Mouse (Mus musculus): ENCODE results near the gene Tpgs1. TPM values are rescaled to one million over a fixed set of nuclear protein-coding genes. Genes with fewer than 3 reads are reported as not detected.

The Tpgs1 gene
- polyA plus RNA-seq, 1 experiment from 2014 or later = 65.6 TPM

DNA sequence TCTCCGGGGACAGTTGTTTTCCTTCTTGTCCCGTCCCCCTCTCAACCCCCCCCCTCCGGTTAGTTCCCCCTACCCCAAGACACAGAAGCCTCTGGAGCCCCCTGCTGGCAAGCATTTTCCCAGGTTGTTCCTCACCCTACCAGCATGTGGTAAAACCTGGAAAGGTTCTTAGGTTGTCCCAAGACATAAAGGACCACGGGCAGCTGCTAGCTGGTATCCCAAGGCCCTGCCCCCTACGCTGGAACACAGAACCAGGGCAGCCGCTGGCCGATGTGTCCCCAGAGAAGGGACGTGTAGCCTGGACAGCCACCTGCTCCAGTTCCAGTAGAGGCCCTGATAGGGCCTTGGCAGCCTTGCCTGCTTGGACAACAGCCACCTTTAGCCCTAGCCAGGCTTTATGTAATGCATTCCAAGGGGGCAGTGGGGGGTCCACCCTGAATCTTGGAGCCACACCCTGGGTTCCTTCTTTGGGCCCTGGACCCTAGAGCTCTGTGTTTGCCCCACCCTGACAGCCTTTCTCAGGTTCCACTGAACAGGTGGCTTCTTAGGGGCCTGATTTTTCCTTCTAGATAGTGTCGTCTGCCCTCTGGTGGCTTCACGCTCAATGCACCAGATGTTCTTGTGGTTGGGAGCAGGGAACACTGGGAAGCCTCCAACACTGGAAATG, 13.9 kb downstream of the Tpgs1 start:
- WGBS = 9% methylated on average over 10 of the region's 10 CpGs
- peaks cover 11% of the 10 kb centered on the region for H3K36me3 ChIP-seq (replicated peaks; ENCODE audit: control insufficient read depth, insufficient read depth, low read depth, low read length)
- DNase-seq (ENCODE audit: low spot score) = peak; percentile 80
- H3K9ac ChIP-seq (replicated peaks; ENCODE audit: low read length) = peak overlapping the region; percentile 83
- peaks cover 6% of the 10 kb centered on the region for H3K4me1 ChIP-seq (ENCODE audit: control insufficient read depth, insufficient read depth, low read length)
- no peaks in the 10 kb centered on the region for H3K27me3 ChIP-seq (ENCODE audit: control insufficient read depth, insufficient read depth, low read length)
- H3K4me2 ChIP-seq (ENCODE audit: low read depth, low read length) = peak overlapping the region; percentile 57
- no peaks in the 10 kb centered on the region for H3K9me3 ChIP-seq (replicated peaks; ENCODE audit: control insufficient read depth, low read length)
- no peak overlapping the region for H3K27ac ChIP-seq (replicated peaks; ENCODE audit: low read depth, low read length)
- ATAC-seq (replicated peaks; ENCODE audit: insufficient number of reproducible peaks, low FRiP score, low TSS enrichment, low read depth) = no peak
- peak overlapping the region; percentile 89 for H3K4me3 ChIP-seq (ENCODE audit: low read depth, low read length)

DNA sequence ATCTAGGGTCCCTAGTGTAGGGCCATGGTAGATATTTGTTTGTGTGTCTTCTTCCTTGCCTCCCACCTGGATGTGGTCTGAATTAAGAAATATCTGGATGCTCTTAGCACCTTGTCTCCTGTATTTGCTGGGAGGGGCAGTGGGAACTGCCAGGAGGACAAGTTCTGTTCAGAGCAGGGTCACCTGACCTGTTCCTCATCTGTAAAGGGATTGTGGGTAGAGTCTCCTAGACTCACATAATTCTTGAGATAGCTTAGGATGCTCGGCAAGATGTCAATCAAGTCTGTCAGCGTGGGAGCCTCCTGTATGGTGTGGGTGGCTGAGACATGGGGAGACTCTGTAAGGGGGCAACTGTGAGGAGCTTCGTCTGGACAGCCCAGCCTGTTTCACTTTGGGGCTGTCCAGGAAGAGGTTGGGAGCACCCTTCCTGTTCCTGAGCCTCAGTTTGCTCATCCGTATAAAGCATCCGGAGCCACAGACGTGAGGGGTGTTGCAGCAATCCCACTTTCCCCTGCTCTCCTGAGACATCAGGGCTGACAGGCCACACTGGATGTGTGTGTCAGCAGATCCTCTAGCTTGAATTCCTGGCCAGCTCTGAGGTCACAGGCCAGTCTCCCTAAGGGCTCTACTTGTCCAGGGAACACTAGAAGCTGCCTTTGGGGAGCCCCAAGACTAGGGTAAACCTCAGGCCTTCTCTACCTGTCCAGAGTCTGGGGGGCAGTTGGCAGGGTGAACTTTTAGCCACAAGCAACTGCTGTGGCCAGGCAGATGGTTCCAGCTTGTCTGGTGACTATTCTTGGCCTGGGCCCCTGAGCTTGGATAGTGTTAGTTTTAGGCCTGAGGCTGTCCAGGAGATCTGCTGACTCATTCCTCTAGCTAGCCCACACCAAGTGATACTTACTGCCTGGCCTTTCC, 14.8 kb downstream of the Tpgs1 start:
- H3K4me1 ChIP-seq (ENCODE audit: control insufficient read depth, insufficient read depth, low read length) = peaks cover 6% of the 10 kb centered on the region
- H3K27me3 ChIP-seq (ENCODE audit: control insufficient read depth, insufficient read depth, low read length) = no peaks in the 10 kb centered on the region
- 92% methylated on average over 6 of the region's 6 CpGs for WGBS
- H3K4me3 ChIP-seq (ENCODE audit: low read depth, low read length) = no peak overlapping the region
- ATAC-seq (replicated peaks; ENCODE audit: insufficient number of reproducible peaks, low FRiP score, low TSS enrichment, low read depth) (no peak), DNase-seq (ENCODE audit: low spot score) (no peak)
- H3K4me2 ChIP-seq (ENCODE audit: low read depth, low read length) = peak overlapping the region; percentile 57; the same call in 1 of the 2 replicates
- no peaks in the 10 kb centered on the region for H3K9me3 ChIP-seq (replicated peaks; ENCODE audit: control insufficient read depth, low read length)
- 0 out of 2 replicates have a peak overlapping the region, but pooled peaks have one; percentile 5 for H3K9ac ChIP-seq (replicated peaks; ENCODE audit: low read length)
- H3K27ac ChIP-seq (replicated peaks; ENCODE audit: low read depth, low read length) = no peak overlapping the region
- peaks cover 17% of the 10 kb centered on the region for H3K36me3 ChIP-seq (replicated peaks; ENCODE audit: control insufficient read depth, insufficient read depth, low read depth, low read length)

DNA sequence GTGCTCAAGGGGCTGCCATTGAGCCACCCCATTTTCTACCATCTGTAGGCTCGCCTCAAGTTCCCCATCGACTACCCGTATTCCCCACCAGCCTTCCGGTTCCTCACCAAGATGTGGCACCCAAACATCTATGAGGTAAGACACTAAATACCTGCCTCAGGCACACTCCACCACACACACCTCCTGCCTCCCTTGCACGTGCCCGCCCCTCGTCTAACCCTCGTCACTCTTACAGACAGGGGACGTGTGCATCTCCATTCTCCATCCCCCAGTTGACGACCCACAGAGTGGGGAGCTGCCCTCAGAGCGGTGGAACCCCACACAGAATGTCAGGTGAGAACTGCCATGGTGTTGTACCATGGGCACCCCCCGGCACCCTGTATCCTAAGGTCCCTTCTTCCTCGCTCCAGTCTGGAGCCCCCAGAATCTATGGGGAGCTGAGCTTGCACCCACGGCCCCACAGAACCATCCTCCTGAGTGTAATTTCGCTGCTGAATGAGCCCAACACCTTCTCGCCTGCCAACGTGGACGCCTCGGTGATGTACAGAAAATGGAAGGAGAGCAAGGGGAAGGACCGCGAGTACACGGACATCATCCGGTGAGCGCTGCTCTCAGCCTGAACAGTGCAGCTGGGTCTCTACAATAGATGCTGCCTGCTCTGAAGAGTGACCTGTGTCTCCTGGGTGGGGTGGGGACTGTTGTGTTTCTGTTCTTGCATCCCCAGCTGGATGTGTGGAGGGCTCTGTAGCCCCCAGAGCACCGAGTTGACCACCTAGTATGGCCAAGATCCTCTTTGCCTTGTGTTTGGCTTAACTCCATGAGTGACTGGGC, 15.8 kb downstream of the Tpgs1 start:
- ATAC-seq (replicated peaks; ENCODE audit: insufficient number of reproducible peaks, low FRiP score, low TSS enrichment, low read depth) = no peak
- Histone ChIP-seq H3K9ac (replicated peaks; ENCODE audit: low read length) (no peak overlapping the region), H3K36me3 (replicated peaks; ENCODE audit: control insufficient read depth, insufficient read depth, low read depth, low read length) (peaks cover 21% of the 10 kb centered on the region), H3K4me2 (ENCODE audit: low read depth, low read length) (no peak overlapping the region), H3K27me3 (ENCODE audit: control insufficient read depth, insufficient read depth, low read length) (no peaks in the 10 kb centered on the region), H3K9me3 (replicated peaks; ENCODE audit: control insufficient read depth, low read length) (no peaks in the 10 kb centered on the region), H3K4me3 (ENCODE audit: low read depth, low read length) (no peak overlapping the region), H3K4me1 (ENCODE audit: control insufficient read depth, insufficient read depth, low read length) (peaks cover 6% of the 10 kb centered on the region), H3K27ac (replicated peaks; ENCODE audit: low read depth, low read length) (no peak overlapping the region)
- no peak for DNase-seq (ENCODE audit: low spot score)
- 94% methylated on average over 25 of the region's 25 CpGs for WGBS

DNA sequence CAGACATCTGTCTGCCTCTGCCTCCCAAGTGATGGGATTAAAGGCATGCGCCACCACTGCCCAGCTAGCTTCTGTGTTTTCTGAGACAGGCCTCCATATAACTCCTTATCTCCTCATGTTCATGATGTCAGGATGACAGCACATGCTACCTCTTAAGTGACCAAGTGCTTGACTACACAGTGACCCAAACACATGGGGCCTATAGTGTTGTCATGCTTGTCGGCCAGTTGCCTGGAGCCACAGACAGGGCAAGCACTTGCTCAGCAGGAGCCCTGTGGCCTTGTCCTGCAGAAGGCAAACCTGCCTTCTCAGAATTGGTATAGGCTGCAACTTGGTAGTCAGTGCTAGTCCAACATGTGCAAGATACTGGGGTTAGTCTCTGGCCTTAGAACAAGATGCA, 17.1 kb downstream of the Tpgs1 start:
- Histone ChIP-seq H3K27me3 (ENCODE audit: control insufficient read depth, insufficient read depth, low read length) (no peaks in the 10 kb centered on the region), H3K27ac (replicated peaks; ENCODE audit: low read depth, low read length) (no peak overlapping the region), H3K9me3 (replicated peaks; ENCODE audit: control insufficient read depth, low read length) (no peaks in the 10 kb centered on the region), H3K4me1 (ENCODE audit: control insufficient read depth, insufficient read depth, low read length) (peaks cover 6% of the 10 kb centered on the region), H3K4me3 (ENCODE audit: low read depth, low read length) (no peak overlapping the region), H3K9ac (replicated peaks; ENCODE audit: low read length) (no peak overlapping the region), H3K4me2 (ENCODE audit: low read depth, low read length) (no peak overlapping the region), H3K36me3 (replicated peaks; ENCODE audit: control insufficient read depth, insufficient read depth, low read depth, low read length) (peaks cover 21% of the 10 kb centered on the region)
- ATAC-seq (replicated peaks; ENCODE audit: insufficient number of reproducible peaks, low FRiP score, low TSS enrichment, low read depth) (no peak), DNase-seq (ENCODE audit: low spot score) (no peak)
- 89% methylated on average over 2 of the region's 2 CpGs for WGBS

DNA sequence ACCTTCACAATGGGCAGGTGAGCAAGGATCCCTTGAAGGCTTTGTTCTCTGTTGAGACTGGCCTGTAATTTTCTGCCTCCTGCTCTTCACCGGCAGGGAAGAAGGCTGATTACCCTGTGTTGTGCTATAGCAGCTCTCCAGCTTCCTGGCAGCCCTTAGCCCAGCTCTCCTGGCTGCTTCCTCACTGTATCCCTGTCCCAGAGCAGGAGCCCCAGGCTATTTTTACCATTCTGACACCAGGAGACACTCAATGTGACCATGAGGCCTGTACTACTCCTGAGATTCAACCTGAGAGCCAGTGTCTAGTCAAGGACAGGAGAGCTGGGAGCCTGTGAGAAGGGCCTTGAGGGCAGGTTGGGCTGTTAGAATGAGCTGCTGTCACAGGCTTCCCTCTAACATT, 17.5 kb downstream of the Tpgs1 start:
- Histone ChIP-seq H3K9ac (replicated peaks; ENCODE audit: low read length) (no peak overlapping the region), H3K4me3 (ENCODE audit: low read depth, low read length) (no peak overlapping the region), H3K27ac (replicated peaks; ENCODE audit: low read depth, low read length) (no peak overlapping the region), H3K4me2 (ENCODE audit: low read depth, low read length) (no peak overlapping the region), H3K9me3 (replicated peaks; ENCODE audit: control insufficient read depth, low read length) (no peaks in the 10 kb centered on the region), H3K4me1 (ENCODE audit: control insufficient read depth, insufficient read depth, low read length) (peaks cover 6% of the 10 kb centered on the region), H3K36me3 (replicated peaks; ENCODE audit: control insufficient read depth, insufficient read depth, low read depth, low read length) (peaks cover 21% of the 10 kb centered on the region), H3K27me3 (ENCODE audit: control insufficient read depth, insufficient read depth, low read length) (no peaks in the 10 kb centered on the region)
- 88% methylated on average over 1 of the region's 1 CpGs for WGBS
- ATAC-seq (replicated peaks; ENCODE audit: insufficient number of reproducible peaks, low FRiP score, low TSS enrichment, low read depth) (no peak), DNase-seq (ENCODE audit: low spot score) (no peak)

DNA sequence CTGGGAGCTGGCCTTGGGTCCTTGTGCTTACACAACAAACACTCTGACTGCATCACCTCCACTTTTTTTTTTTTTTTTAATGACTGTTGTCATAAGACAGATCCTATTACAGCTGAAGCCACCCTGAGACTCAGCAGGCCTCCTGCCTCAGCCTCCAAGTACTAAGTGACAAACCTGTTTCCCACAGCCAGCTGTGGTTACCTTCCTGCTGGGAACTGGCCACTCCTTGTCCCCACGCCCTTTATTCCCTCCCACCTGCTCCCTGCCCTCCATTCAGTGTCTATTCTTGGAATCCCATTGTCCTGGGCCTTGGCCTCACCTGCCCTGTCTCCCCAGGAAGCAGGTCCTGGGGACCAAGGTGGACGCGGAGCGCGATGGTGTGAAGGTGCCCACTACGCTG, 18.3 kb downstream of the Tpgs1 start:
- peaks cover 21% of the 10 kb centered on the region for H3K36me3 ChIP-seq (replicated peaks; ENCODE audit: control insufficient read depth, insufficient read depth, low read depth, low read length)
- no peak overlapping the region for H3K4me3 ChIP-seq (ENCODE audit: low read depth, low read length)
- H3K9ac ChIP-seq (replicated peaks; ENCODE audit: low read length) = no peak overlapping the region
- DNase-seq (ENCODE audit: low spot score) (no peak), ATAC-seq (replicated peaks; ENCODE audit: insufficient number of reproducible peaks, low FRiP score, low TSS enrichment, low read depth) (no peak)
- peaks cover 6% of the 10 kb centered on the region for H3K4me1 ChIP-seq (ENCODE audit: control insufficient read depth, insufficient read depth, low read length)
- no peaks in the 10 kb centered on the region for H3K9me3 ChIP-seq (replicated peaks; ENCODE audit: control insufficient read depth, low read length)
- WGBS = 96% methylated on average over 6 of the region's 6 CpGs
- no peak overlapping the region for H3K4me2 ChIP-seq (ENCODE audit: low read depth, low read length)
- no peak overlapping the region for H3K27ac ChIP-seq (replicated peaks; ENCODE audit: low read depth, low read length)
- H3K27me3 ChIP-seq (ENCODE audit: control insufficient read depth, insufficient read depth, low read length) = no peaks in the 10 kb centered on the region

DNA sequence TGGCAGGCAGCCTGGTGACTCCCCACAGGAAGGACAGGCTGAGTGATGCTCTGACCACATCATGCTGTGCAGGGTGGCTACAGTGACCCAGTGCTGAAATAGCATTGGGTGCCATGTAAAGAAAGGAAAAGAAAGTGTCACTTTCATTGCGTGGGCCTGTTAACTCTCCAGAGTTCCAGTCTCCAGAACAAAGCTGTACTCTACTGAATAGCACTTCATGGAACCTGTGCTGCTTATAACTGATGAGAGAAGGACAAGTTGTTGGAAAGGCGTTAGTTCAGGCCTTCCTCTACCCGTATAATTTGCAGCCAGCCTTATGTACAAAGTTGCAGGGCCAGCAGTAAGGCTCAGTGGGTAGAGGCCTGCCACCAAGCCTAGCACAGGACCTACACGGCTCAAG, 19.6 kb downstream of the Tpgs1 start, which contains the start of gene Gzmm:
Gene Gzmm, plus strand, starts transcription at position 301 of the 400 bp plus-strand sequence.
- Histone ChIP-seq H3K4me2 (ENCODE audit: low read depth, low read length) (no peak within 1 kb of the TSS), H3K36me3 (replicated peaks; ENCODE audit: control insufficient read depth, insufficient read depth, low read depth, low read length) (peaks cover 21% of the 10 kb centered on the region), H3K9ac (replicated peaks; ENCODE audit: low read length) (no peak within 1 kb of the TSS), H3K9me3 (replicated peaks; ENCODE audit: control insufficient read depth, low read length) (no peaks in the 10 kb centered on the region), H3K27me3 (ENCODE audit: control insufficient read depth, insufficient read depth, low read length) (no peaks in the 10 kb centered on the region), H3K4me3 (ENCODE audit: low read depth, low read length) (no peak within 1 kb of the TSS), H3K27ac (replicated peaks; ENCODE audit: low read depth, low read length) (no peak within 1 kb of the TSS), H3K4me1 (ENCODE audit: control insufficient read depth, insufficient read depth, low read length) (peaks cover 2% of the 10 kb centered on the region; the same call in 1 of the 2 replicates)
- WGBS = 89% methylated on average over 4 of the region's 4 CpGs
- ATAC-seq (replicated peaks; ENCODE audit: insufficient number of reproducible peaks, low FRiP score, low TSS enrichment, low read depth) = no peak
- DNase-seq (ENCODE audit: low spot score) = no peak

Data from embryonic facial prominence, embryonic 11.5 days (tissue).